Mouse (Mus musculus) cortical plate, adult 2 months (tissue): ENCODE data around the gene Srprb.

Experiments
- CTCF ChIP-seq: fragments of 200-500 bp; IDR thresholded peaks from 2 replicates; pipeline ENCODE4 v1.5.1; 2011; ENCODE audit warnings: mild to moderate bottlenecking, control low read depth, low read length; ENCODE audit not compliant: insufficient read depth; ENCODE audit errors: extremely low read depth
- POLR2A ChIP-seq: fragments of 200-500 bp; IDR thresholded peaks from 2 replicates; pipeline ENCODE4 v1.6.1; 2011; ENCODE audit warnings: mild to moderate bottlenecking, low read length, control low read depth; ENCODE audit not compliant: insufficient read depth; ENCODE audit errors: extremely low read depth

DNA sequence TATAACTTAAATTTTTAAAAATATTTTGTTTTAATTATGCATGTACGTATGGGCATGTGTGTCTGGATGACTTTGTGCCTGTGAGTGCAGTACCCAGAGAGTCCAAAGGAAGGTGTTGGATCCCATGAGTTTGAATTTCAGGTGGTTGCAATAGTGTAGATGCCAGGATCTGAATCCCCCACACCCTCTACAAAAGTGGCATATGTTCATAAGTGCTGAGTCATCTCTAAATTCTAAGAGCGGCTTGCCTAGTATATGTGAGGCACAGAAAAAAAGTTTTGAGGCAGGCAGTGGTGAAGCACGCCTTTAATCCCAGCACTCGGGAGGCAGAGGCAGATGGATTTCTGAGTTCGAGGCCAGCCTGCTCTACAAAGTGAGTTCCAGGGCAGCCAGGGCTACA, 3.8 kb upstream of the Srprb start:
- TF ChIP-seq CTCF (no peak), POLR2A (no peak)
